Mouse (Mus musculus) lung, postnatal 0 days (tissue): ENCODE results near the gene Zfp354a.

Experiments
- CTCF ChIP-seq: IDR thresholded peaks from 2 replicates; pipeline ENCODE4 v1.5.1; 2016; ENCODE audit warnings: antibody characterized with exemption, mild to moderate bottlenecking
- EP300 ChIP-seq: IDR thresholded peaks from 2 replicates; pipeline ENCODE4 v1.6.1; 2016; ENCODE audit warnings: antibody characterized with exemption, mild to moderate bottlenecking, control low read depth

DNA sequence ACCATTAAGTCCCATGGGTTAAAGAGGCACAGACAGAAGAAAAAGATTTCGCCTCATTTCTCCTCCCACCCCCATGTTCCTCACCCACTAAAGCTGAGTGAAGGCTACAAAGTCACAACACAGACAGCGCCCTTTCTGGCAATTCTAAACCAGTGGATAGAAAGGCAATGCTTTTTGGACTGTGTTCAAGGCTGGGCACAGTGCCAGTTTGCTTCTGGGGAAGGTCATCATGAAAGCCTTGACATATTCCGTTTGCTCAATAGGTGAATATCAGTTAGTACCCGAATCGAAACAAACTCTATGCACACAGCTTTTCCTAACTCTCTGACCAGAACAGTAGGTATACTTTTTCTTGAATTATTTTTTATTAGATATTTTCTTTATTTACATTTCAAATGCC lies 47.2 kb upstream of the Zfp354a start:
- no peak for TF ChIP-seq CTCF
- TF ChIP-seq EP300, result no peak
